Mouse (Mus musculus): ENCODE results near the gene Zyg11a. TPM values are rescaled to one million over a fixed set of nuclear protein-coding genes. Genes with fewer than 3 reads are reported as not detected.

The Zyg11a gene
- total RNA-seq (2017) = not detected in 3 replicates

DNA sequence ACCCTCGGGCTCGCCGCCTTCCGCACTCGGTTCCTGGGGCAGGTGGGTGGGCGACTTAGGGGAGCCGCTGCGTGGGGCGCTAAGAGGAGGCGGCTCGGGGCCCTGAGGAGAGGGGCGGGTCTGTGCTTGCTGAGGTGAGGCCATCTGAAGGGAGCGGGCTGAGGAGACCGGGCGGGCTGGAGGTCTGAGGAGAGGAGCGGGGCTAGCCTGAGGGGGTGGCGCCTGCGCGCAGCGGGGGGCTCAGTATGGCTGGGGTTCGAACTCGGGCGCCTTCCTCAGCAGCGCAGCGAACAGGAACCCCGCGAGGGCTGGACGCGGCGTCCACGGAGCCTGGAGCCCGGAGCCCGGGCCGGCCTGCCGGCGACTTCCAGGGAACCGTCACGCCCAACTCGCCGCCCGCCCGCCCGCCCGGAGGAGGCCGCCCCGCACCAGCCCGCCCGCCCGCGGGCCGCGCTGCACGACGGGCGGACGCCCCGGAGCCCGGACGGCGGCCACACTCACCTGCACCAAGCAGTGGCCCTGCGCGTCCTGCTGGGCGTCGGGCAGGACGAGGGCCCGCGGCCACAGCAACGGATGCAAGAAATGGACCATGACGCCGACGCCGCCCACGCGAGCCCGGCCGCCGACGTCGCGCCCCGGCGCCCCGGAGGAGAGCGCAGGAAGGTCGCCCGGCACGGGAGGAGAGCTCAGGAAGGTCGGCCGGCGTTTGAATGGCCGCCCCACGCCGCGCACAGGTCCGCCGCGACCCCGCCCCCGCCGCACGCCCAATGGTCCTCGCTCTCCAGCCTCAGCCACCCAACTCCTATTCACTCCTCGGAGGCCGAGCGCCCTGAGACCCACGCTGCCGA is at the start of gene Zyg11a:
TSS of gene Zyg11a (minus strand) at position 717 of the 848 bp plus-strand sequence.
- no peak for ATAC-seq (replicated peaks; ENCODE audit: insufficient number of reproducible peaks, low FRiP score, low TSS enrichment, poor library complexity, severe bottlenecking)

DNA sequence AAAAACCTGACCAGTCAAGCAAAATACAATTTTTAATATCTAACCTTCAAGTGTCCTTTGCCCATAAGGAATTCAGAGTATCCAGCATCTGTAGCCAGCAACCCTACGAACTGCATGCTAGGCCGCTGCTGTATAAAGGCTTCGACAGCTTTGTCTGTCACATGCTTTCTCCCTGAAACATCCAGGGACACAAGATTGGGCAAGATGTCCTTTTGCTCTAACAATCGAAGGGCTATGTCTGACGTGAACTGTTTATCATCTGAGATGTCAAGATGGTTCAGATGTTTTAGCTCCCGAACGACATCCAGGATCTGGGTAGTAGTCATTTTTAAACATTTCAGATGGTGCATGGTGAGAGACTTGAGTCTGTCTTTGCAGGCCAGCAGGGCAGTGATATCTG is 47.9 kb upstream of the Zyg11a start:
- no peak for ATAC-seq (replicated peaks; ENCODE audit: insufficient number of reproducible peaks, low FRiP score, low TSS enrichment, poor library complexity, severe bottlenecking)

DNA sequence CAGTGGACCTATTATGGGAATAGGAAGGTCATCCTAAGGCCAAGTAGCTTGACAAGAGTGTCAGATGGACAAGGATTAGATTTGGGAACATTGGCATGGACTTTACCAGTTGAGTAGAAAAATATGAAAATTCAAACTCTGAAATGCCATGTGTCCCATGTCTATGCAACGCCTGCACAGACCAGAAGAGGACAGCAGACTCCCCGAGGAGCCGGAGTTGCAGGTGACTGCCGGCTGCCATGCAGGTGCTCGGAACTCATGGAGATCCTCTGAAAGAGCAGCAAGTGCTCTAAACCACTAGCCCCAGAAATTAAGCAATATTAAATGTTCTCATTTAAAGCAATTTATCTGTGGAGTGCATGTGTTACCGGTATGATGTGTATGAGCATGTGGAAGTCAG is 35.5 kb upstream of the Zyg11a start:
- ATAC-seq (replicated peaks; ENCODE audit: insufficient number of reproducible peaks, low FRiP score, low TSS enrichment, poor library complexity, severe bottlenecking) = no peak

DNA sequence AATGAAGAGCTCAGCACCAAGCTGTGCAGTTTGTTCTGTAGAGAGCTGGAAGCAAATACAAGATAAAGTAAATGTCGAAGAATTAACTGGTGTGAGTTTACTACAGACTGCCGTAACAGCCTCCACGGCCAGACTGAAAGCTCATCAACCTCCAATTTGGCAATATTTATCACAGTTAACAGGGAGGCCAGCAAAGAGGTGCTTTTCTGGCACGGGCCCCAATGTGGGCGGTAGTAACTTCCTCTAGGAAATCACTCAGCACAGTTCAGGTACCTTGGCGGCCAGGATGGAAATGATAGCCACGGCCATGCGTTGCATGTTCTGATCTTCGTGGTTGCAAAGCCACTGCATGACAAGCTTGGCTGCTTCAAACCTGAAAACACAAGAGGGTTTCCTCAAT is 32.7 kb upstream of the Zyg11a start:
- no peak for ATAC-seq (replicated peaks; ENCODE audit: insufficient number of reproducible peaks, low FRiP score, low TSS enrichment, poor library complexity, severe bottlenecking)

DNA sequence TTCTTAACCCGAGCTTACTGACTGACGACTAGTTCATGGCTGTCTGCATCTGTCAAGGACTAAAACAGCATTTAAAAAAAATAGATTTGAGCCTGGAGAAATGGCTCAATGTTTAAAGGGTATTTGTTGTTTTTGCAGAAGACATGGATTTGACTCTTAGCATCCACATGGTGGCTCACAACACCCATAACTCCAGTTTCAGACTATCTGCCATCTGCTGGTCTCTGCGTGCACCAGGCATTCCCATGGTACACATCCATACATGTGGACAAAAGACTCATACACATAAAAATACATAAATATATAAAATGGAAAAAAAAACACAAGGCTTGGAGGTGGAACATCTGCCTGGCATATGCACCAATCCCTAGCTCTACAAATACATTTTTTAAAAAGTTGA is 31.5 kb upstream of the Zyg11a start:
- no peak for ATAC-seq (replicated peaks; ENCODE audit: insufficient number of reproducible peaks, low FRiP score, low TSS enrichment, poor library complexity, severe bottlenecking)

DNA sequence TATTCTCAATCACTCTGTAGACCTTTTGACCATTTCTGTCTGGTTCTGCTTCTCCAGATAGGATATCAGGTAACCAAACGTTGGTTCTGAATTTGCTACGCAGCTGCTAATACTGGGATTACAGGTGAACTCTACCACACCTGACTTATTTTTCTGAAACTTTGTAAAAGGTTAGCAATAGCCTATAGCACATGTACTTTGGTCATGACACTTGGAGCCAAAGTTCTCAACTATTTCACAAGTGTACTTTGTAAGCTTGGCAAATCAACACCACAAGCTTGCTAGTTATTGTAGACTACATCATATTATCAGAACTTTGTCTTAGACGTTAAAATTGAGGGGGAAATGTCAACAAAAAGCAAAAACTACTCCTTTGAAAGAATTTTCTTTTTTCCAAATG is 15.8 kb upstream of the Zyg11a start:
- no peak for ATAC-seq (replicated peaks; ENCODE audit: insufficient number of reproducible peaks, low FRiP score, low TSS enrichment, poor library complexity, severe bottlenecking)

DNA sequence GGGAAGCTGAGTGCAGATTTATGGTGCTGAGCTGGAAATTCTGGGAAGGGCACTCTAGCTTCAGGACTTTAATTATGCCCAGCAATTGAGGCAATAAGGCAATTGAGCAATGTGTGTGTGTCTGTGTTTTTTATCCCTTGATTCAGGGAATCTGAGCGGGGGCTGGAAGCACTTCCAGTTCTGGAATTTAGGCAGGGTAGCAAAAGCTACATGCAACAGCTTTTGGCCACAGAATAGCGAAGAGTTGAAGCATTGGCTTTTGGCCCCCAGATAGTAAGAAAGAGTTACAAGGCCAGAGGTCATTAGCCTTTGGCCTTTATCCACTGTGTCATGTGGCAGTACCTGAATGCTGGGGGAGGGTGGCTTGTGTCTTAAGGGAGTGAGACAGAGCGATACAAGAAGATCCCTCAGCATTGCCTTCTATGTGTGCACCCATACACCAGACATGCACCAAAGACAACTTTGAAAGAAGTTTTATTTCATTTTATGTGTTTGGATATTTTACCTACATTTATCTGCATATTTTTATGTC is 7.6 kb upstream of the Zyg11a start:
- no peak for ATAC-seq (replicated peaks; ENCODE audit: insufficient number of reproducible peaks, low FRiP score, low TSS enrichment, poor library complexity, severe bottlenecking)

DNA sequence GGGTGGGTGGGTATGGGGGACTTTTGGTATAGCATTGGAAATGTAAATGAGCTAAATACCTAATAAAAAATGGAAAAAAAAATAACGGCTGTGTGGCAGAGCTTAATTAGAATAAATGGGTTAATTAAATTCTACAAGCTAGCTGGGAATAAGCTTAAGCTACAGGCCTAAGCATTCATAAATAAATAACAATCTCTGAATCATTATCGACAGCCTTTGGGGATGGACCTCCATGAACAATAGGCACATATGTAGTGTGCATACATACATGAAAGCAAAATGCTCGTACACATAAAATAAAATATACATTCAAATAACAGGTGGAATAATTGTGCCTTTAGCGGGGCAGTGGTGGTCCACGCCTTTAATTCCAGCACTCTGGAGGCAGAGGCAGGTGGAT is 4.7 kb upstream of the Zyg11a start:
- no peak for ATAC-seq (replicated peaks; ENCODE audit: insufficient number of reproducible peaks, low FRiP score, low TSS enrichment, poor library complexity, severe bottlenecking)

DNA sequence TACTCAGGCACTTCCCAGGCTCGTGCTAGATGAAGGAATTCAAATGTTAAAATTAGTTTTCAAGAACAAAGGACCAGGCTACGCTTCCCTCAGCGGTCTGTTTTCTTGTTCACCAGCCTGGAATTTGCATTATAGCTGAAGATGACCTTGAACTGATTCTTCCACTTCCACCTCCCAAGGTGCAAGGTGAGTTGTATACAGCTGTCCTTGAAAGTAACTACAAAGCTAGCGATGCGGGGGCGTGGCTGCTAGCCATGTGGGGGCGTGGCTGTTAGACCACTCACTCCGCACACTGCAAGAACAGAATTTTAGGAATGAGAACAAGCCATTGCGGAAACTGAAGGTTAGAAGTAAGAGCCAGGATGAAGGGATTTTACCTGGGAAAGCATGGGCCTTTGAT is 1.2 kb upstream of the Zyg11a start:
- ATAC-seq (replicated peaks; ENCODE audit: insufficient number of reproducible peaks, low FRiP score, low TSS enrichment, poor library complexity, severe bottlenecking) = no peak

DNA sequence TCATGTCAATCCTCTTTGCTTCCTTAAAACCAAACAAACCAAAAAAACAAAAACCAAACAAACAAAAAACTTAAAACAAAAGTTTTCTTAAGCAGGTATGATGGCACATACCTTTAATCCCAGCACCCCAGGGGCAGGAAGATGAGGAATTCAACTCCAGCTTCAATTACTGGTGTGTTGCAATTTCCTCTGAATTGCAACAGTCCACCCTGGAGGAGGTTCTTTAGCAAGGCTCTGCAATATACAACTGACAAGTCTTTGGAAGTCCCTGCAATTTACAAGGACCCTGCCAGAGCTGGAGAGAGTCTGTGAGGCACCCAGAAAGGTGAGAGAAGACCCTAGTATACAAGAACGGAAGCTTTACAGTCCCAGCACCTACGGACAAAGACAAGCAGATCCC is 4.8 kb downstream of the Zyg11a start:
- no peak for ATAC-seq (replicated peaks; ENCODE audit: insufficient number of reproducible peaks, low FRiP score, low TSS enrichment, poor library complexity, severe bottlenecking)

DNA sequence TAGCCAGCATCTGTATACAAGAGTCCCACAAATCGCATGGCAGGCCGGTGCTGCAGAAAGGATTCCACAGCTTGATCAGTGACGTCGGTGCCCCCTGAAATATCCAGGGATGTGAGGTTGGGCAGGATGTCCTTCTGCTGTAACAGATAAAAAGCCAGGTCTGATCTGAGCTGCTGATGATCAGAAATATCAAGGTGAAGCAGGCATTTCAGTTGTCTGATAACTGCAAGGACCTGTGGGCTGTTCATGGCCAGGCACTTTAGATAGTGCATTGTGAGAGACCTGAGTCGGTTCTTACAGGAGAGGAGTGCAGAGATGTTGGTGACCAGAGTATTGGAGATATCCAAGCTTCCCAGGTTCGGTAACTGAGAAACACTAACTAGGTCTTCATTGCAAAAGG is 13.2 kb downstream of the Zyg11a start:
- no peak for ATAC-seq (replicated peaks; ENCODE audit: insufficient number of reproducible peaks, low FRiP score, low TSS enrichment, poor library complexity, severe bottlenecking)

DNA sequence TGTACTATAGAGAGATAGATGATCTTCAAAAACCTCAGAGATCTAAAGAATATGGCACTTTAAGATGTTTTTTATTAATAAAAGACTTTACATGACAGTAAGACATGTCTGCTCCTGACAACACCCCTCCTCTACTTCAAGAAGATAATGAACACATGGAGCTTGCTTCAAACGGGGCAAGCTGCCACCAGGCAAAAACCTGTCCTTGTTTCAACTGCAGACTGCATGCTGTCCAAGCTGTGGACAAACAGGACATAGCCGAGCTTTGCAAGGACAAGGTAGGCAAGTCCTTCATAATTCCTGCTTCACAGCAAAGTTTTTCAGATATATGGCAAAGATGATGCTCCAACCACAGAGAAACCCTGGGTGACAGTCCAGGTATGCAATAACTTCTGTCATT is 18.6 kb downstream of the Zyg11a start:
- no peak for ATAC-seq (replicated peaks; ENCODE audit: insufficient number of reproducible peaks, low FRiP score, low TSS enrichment, poor library complexity, severe bottlenecking)

DNA sequence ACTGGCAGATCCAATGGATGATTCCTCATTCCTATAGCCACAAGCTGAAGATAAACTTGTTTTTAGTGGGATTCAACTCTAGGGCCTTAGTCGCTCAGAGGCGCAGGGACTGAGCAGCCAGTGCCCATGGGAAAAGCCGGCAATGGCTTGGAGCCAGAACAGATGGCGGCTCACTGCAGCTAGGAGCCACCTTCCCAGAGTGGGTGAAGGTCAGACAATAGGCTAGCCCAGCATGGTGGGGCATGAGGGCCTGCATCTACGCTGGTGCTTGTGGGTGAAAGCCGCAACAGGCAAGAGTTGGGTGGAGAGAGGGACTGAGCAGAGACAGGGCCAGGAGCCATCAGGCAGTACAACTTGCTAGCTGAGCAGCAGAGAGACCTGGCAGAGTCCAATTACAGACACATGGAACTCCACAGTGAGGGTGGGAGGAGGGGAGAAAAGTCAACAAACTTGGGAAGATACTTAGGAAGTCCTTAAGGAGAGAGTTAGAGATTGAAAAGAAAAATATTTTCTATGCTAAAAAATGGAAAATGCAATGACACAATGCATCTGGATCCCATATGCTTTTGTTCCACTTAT is 21.5 kb downstream of the Zyg11a start:
- ATAC-seq (replicated peaks; ENCODE audit: insufficient number of reproducible peaks, low FRiP score, low TSS enrichment, poor library complexity, severe bottlenecking) = no peak

DNA sequence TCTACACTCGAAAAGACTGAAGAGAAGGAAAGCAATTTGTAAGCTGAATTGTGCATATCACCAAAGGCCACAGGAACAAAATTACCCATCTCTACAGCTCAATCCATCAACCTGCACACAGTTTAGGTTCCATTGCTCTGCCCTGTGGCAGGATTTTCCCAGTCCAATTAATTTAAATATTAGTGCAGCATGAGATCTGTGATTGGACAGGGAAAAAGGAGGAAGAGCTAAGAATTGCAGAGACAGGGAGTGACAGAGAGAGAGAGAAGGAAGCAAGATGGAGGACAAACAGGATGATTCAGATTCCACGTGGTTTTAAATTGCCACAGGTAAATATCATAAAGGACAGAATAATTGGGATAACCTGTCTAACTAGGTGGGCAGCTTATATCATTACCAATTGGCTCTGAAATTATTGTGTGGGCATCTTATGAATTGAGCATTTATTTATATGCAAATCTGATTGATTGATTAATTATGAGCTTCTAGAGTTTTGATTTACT is 25.0 kb downstream of the Zyg11a start:
- no peak for ATAC-seq (replicated peaks; ENCODE audit: insufficient number of reproducible peaks, low FRiP score, low TSS enrichment, poor library complexity, severe bottlenecking)

DNA sequence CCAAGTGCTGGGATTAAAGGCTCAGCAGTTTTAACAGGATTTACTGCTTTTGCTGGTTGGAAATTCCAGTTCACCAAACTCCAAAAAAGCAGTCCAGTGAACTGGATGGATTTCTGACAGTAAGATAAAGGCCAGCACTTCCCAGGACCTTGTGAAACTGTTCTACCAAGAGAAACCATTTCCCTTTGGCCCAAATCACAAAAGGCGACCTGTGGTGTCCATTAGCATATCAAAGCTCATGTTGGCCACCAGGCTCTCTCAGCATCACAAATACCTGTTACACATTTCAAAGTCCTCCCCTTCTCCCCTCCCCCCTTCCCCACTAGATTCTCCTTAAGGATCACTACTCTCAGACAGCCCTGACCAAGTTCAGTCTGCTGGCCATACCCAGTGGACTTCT is 35.6 kb downstream of the Zyg11a start:
- no peak for ATAC-seq (replicated peaks; ENCODE audit: insufficient number of reproducible peaks, low FRiP score, low TSS enrichment, poor library complexity, severe bottlenecking)

DNA sequence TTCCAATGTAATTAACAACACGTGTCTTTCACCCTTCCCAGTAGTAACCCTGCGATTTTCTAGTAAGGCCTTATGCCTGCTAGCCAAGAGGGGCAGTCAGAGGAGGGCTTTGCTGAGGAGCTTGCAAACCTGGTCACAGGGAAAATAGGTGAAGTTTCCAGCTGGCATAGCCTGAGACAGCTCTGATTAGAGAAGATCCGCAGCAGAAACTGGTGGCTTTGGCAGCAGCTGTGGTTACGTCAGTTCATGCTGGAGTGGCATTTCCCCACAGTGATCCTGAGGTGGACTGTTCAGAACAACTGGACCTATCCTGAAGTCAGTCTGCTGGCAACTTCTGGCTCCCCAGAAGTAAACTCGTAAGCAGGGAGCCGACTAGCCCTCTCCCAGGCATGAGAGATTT is 49.8 kb downstream of the Zyg11a start:
- ATAC-seq (replicated peaks; ENCODE audit: insufficient number of reproducible peaks, low FRiP score, low TSS enrichment, poor library complexity, severe bottlenecking) = no peak

DNA sequence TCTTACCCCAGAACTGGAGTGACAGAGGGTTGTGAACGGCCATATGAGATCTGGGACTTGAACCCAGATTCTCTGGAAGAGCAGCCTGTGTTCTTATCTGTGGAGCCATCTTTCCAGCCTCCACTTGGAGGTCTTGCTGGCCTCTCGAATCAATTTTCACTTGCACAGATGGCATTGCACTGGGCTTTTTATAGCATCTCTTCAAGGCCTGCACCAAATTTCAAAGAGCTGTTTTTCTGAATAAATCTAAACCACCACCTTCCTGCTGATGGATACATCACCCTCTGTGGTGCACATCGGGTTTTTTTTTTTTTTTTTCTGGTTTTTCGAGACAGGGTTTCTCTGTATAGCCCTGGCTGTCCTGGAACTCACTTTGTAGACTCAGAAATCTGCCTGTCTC is 51.0 kb downstream of the Zyg11a start:
- no peak for ATAC-seq (replicated peaks; ENCODE audit: insufficient number of reproducible peaks, low FRiP score, low TSS enrichment, poor library complexity, severe bottlenecking)

DNA sequence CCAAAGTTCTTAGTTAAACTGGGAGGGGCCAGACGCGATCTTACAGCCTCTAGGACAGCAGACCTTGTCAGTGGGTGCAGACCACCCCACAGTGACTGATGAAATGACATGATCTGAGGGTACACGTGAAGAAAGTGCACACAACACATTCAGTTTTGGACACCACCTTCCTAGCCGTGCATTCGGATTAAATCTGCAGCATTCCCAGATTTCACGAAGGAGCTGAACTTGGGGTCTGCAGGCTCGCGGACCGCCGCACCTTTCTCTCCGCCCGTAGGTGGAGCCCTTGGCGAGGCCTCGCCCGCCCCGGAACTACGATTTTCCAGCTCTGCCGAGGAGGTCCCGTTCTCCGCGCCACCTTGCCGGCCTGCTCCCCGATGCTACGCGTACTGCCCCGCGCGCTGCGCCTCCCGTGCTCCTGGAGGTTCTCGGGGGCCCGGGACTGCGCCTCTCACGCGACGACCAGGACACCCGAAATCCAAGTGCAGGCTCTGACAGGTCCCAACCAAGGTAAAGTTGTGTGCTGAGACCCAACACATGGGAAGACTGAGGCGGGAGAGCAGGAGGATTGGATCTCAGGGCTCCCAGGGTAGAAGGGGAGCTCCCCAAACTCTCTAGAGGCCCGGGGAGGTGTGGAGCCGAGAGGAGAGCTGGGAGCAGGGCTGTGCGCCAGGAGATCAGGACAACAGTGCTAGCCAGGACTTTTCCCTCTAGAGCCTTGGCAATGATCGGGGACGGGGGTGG is 52.5 kb downstream of the Zyg11a start, which contains the start of gene Echdc2:
TSS of gene Echdc2 (plus strand) at position 286 of the 744 bp plus-strand sequence.
- ATAC-seq (replicated peaks; ENCODE audit: insufficient number of reproducible peaks, low FRiP score, low TSS enrichment, poor library complexity, severe bottlenecking) = no peak

DNA sequence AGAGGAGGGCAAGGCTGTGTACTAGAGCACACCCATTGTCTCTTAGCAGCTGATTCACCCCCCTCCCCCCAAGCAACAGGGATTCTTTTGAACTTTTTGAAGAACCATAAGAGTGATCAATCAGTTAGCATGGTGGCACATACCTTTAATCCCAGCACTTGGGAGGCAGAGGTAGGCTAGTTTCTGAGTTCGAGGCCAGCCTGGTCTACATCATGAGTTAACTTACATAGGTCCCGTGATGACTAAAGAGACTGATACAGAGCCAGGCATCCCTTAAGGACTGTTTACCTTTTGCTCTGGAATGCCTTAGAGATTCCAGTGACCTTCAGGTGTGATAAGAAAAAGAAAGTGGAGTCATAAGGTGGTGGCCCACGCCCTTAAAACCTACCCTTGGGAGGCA is 54.6 kb downstream of the Zyg11a start:
- ATAC-seq (replicated peaks; ENCODE audit: insufficient number of reproducible peaks, low FRiP score, low TSS enrichment, poor library complexity, severe bottlenecking) = no peak

Data from monocyte, adult 5-6 weeks (primary cell).